Mouse (Mus musculus) layer of hippocampus, adult 8-10 months (tissue): Measurements from ENCODE around the gene Lexm. TPM values are rescaled to one million over a fixed set of nuclear protein-coding genes. Genes with fewer than 3 reads are reported as not detected.

Experiments used
- DNase-seq, 2 experiments: peaks; one replicate each; pipeline ENCODE4 v3.0.0; 2022; ENCODE audit warnings: low spot score in 2 of 2
- total RNA-seq, 4 experiments: library from RNA; stranded (reverse); gene quantifications; 2 replicates each; pipeline ENCODE4 v1.2.4; 2022

Gene Lexm
- total RNA-seq, 4 experiments from 2014 or later, result not detected

- no peak for DNase-seq
Observed at GRCm38 (mm10) chr4:106582428-106583153, 34.5 kb downstream of the Lexm start.

- DNase-seq, result no peak
Observed at GRCm38 (mm10) chr4:106581865-106582204, 35.2 kb downstream of the Lexm start.

GRCm38 (mm10) chr4:106581176-106581864 is 35.7 kb downstream of the Lexm start:
- DNase-seq, result no peak

GRCm38 (mm10) chr4:106577511-106577910 is 39.5 kb downstream of the Lexm start:
- DNase-seq, result no peak

GRCm38 (mm10) chr4:106575022-106575421 is 42.0 kb downstream of the Lexm start:
- DNase-seq, result no peak

- no peak for DNase-seq
Observed at GRCm38 (mm10) chr4:106571081-106571724, 45.8 kb downstream of the Lexm start.

- no peak for DNase-seq
Observed at GRCm38 (mm10) chr4:106569680-106570079, 47.4 kb downstream of the Lexm start.

- DNase-seq, result no peak
Observed at GRCm38 (mm10) chr4:106564161-106564560, 52.9 kb downstream of the Lexm start.

- no peak for DNase-seq
Observed at GRCm38 (mm10) chr4:106562837-106563790, 53.9 kb downstream of the Lexm start.

- DNase-seq, result no peak
Observed at GRCm38 (mm10) chr4:106562006-106562405, 55.0 kb downstream of the Lexm start.

- peak; percentile 91 to 93 for DNase-seq
Observed at GRCm38 (mm10) chr4:106560846-106561781, 55.9 kb downstream of the Lexm start, which contains the start of gene Dhcr24. Dhcr24 (plus strand) TSS chr4:106561038.

- DNase-seq, result no peak
Observed at GRCm38 (mm10) chr4:106560213-106560845, 56.7 kb downstream of the Lexm start.

- no peak for DNase-seq
Observed at GRCm38 (mm10) chr4:106559343-106560212, 57.5 kb downstream of the Lexm start.

- no peak for DNase-seq
Observed at GRCm38 (mm10) chr4:106557978-106558377, 59.1 kb downstream of the Lexm start.

GRCm38 (mm10) chr4:106557262-106557661 is 59.8 kb downstream of the Lexm start:
- no peak for DNase-seq

GRCm38 (mm10) chr4:106550516-106551166 is 66.4 kb downstream of the Lexm start:
- DNase-seq, result no peak

- DNase-seq, result no peak
Observed at GRCm38 (mm10) chr4:106548113-106548512, 68.9 kb downstream of the Lexm start.

- no peak for DNase-seq
Observed at GRCm38 (mm10) chr4:106546896-106547295, 70.1 kb downstream of the Lexm start.
